Mouse (Mus musculus) brain, embryonic 14.5 days (tissue): ENCODE data around the gene Svs3a.

Experiments used
- CTCF ChIP-seq: fragments of 200-500 bp; IDR thresholded peaks from 2 replicates; pipeline ENCODE4 v1.5.1; 2012; ENCODE audit warnings: inconsistent platforms, mild to moderate bottlenecking, moderate library complexity, borderline replicate concordance; ENCODE audit not compliant: insufficient read depth, insufficient read length; ENCODE audit errors: extremely low read depth
- POLR2A ChIP-seq: fragments of 200-500 bp; IDR thresholded peaks from 2 replicates; pipeline ENCODE4 v1.6.1; 2012; ENCODE audit warnings: mild to moderate bottlenecking, inconsistent platforms, borderline replicate concordance; ENCODE audit not compliant: poor library complexity, insufficient read depth, insufficient read length, severe bottlenecking; ENCODE audit errors: extremely low read depth

DNA sequence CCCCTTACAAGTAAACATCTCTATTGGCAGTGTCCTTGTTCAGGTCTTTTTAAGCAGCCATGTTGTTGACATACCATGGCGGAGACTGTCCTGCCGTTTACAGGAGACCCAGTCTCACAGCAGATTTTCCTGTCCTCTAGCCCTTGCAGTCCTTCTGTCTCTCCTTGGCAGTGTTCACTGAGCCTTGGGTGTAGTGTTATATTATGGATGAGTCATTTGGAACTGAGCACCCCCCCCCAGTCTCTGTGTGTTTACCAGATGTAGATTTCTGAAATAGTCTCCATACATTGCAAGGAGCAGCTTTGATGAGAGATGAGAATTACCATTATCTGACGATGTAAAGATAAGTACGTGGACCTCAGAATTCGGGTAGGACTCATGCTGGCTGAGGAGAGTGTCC is 23.5 kb downstream of the Svs3a start:
- TF ChIP-seq POLR2A (no peak), CTCF (no peak)
